Comparison of ENCODE assay signal across 8 mouse cellular contexts in genomic region chr17:79663393-79664105, GRCm38 (mm10). TPM values are rescaled to one million over a fixed set of nuclear protein-coding genes. Genes with fewer than 3 reads are reported as not detected.
DNase-seq lines count a peak whose midpoint lies in the region; ATAC-seq lines count a peak whose summit lies in the region.

No protein-coding gene starts in this region.

- intact Hi-C loops in heart, postnatal 10 days (cut with DNase I), result loop anchor here (2.0 to 10.0 kb wide), 2 partner anchors 51 to 531 kb away; partner anchors contain the start of gene Cyp1b1
- intact Hi-C loops in heart, postnatal 25 days (cut with DNase I), result loop anchor here (10.0 kb wide), 1 partner anchor 341 kb away; no protein-coding TSS in a partner anchor

- peak; percentile 17 to 41 for DNase-seq in heart, postnatal 10 days
- no peak for DNase-seq in heart, postnatal 25 days (ENCODE audit: low spot score)
- peak; percentile 9 for DNase-seq in thymus, postnatal 14 days
- DNase-seq in thymus, postnatal 36 days, result no peak
- DNase-seq in fibroblast of lung, adult 2 months (ENCODE audit: low read depth), result peak; percentile 64
- DNase-seq in right cerebral cortex, postnatal 14 days, result peak; percentile 27
- no peak for DNase-seq in cerebellum, adult 11-12 months

- no peak for ATAC-seq in megakaryocyte, adult 5-6 weeks (ENCODE audit: poor library complexity, severe bottlenecking)

RNA-seq across cellular contexts. Expression of gene Cyp1b1, which starts 51.3 kb away (rescaled TPM):
- 1 to 10 TPM; 2.5 to 4.0 TPM for total RNA-seq in heart, postnatal 10 days (2021)
- total RNA-seq in heart, postnatal 25 days (2021), result 1 to 10 TPM; 3.2 to 3.4 TPM
- 0.49 and 0.98 TPM in 2 replicates for total RNA-seq in megakaryocyte, adult 5-6 weeks (2015)
- total RNA-seq in megakaryocyte, adult 5-6 weeks (2017), result 0.15 and 0.77 TPM in 2 replicates

RNA-seq across cellular contexts. Expression of gene Rmdn2, which starts 51.9 kb away (rescaled TPM):
- total RNA-seq in heart, postnatal 10 days (2021), result 1 to 10 TPM; 7.7 to 9.1 TPM
- total RNA-seq in heart, postnatal 25 days (2021), result 10 to 100 TPM; 11.6 to 12.0 TPM
- 3.8 and 5.1 TPM in 2 replicates for total RNA-seq in megakaryocyte, adult 5-6 weeks (2015)
- 3.1 and 4.4 TPM in 2 replicates for total RNA-seq in megakaryocyte, adult 5-6 weeks (2017)

Comparison
In these comparisons a context has a peak if more than half of its experiments do, and no peak if none do; other contexts are left out.
1. DNase-seq: peak in heart, postnatal 10 days (2 of 2), thymus, postnatal 14 days (single experiment), fibroblast of lung, adult 2 months (single experiment) and right cerebral cortex, postnatal 14 days (single experiment); none in heart, postnatal 25 days (single experiment), thymus, postnatal 36 days (0 of 2) and cerebellum, adult 11-12 months (single experiment).